In the genomic region with DNA sequence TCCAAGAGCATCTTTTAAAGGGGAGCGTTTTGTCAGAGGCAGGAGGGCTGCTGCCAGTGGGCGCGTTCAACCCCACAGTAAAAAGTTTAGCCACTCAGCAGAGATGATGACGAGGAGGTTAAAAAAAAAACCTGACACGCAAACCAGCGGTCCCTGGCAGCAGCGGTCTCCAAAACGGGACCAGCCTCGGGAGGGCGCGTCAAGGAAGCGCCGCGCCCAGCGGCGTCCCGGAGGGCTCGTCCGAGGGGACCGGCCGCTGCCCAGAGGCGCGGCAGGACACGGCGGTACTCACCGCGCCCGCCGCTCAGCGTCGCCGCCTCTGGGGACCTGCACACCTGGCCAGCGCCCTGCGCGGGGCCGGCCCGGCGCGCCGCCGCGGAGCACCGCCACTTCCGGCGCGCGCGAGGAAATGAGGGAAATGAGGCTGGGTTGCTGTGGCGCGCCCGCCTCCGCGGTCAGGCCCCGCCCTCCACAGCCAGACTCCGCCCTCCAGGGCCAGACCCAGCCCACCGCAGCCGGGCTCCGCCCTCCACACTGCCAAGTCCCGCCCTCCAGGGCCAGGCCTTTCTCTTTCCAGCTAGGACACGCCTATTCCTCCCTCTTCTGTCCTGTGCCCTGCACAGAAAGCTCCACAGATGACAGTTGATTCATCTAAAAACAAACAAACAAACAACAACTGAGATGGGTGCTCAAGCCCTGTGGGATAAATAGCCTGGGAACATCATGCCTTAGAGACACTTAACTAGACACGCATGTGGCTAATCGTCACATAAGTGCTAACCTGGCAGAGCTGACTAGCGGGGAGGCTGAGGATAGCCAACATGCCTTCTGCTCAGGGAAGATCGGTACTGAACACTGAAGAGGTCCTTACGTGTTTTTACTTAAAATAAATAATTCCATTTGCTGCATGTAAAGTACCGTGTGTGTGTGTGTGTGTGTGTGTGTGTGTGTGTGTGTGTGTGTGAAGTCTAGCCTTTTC, we compare ENCODE assay signal across 8 mouse cellular contexts. TPM values are rescaled to one million over a fixed set of nuclear protein-coding genes. Genes with fewer than 3 reads are reported as not detected.
A peak's percentile ranks its signal among the peaks of the same experiment; 100 is the strongest.
DNase-seq lines count a peak whose midpoint lies in the region; ATAC-seq and TF ChIP-seq lines count a peak whose summit lies in the region.

Csgalnact2 (minus strand) TSS at position 410 of the 979 bp plus-strand sequence.

- peak within 1 kb of the TSS; percentile 85 for H3K27ac ChIP-seq in embryonic facial prominence, embryonic 13.5 days
- H3K27ac ChIP-seq in limb, embryonic 14.5 days (replicated peaks; ENCODE audit: low read depth, low read length), result peak within 1 kb of the TSS; percentile 80
- peak within 1 kb of the TSS; percentile 80 for H3K27ac ChIP-seq in midbrain, postnatal 0 days (ENCODE audit: low read depth, low read length)

- peak; percentile 97 for ATAC-seq in embryonic facial prominence, embryonic 13.5 days (ENCODE audit: insufficient number of reproducible peaks, insufficient read depth, low FRiP score, low TSS enrichment, low read depth)
- peak; percentile 99 for ATAC-seq in limb, embryonic 14.5 days (ENCODE audit: low FRiP score, low read depth)
- ATAC-seq in midbrain, postnatal 0 days (ENCODE audit: low FRiP score), result peak; percentile 98

- H3K9me3 ChIP-seq in embryonic facial prominence, embryonic 13.5 days, result no peaks in the 10 kb centered on the region
- no peaks in the 10 kb centered on the region for H3K9me3 ChIP-seq in limb, embryonic 14.5 days (ENCODE audit: control insufficient read depth, low read length)
- no peaks in the 10 kb centered on the region for H3K9me3 ChIP-seq in midbrain, postnatal 0 days (ENCODE audit: low read length)

- TF ChIP-seq POLR2A in limb, embryonic 14.5 days (IDR thresholded peaks at IDR 0.05; ENCODE audit: borderline replicate concordance, extremely low read depth, insufficient read depth, insufficient read length), result peak; percentile 77; the same call in 1 of the 2 replicates

- peak within 1 kb of the TSS; percentile 76 for H3K4me3 ChIP-seq in embryonic facial prominence, embryonic 13.5 days
- peak within 1 kb of the TSS; percentile 77 for H3K4me3 ChIP-seq in limb, embryonic 14.5 days (replicated peaks; ENCODE audit: low read length)
- peak within 1 kb of the TSS; percentile 88 for H3K4me3 ChIP-seq in midbrain, postnatal 0 days (ENCODE audit: low read depth, low read length)

- 5% methylated on average over 63 of the region's 66 CpGs for WGBS in embryonic facial prominence, embryonic 13.5 days
- whole genome bisulfite sequencing in limb, embryonic 14.5 days, result 7% methylated on average over 47 of the region's 66 CpGs
- WGBS in midbrain, postnatal 0 days, result 5% methylated on average over 49 of the region's 66 CpGs

- H3K4me2 ChIP-seq in embryonic facial prominence, embryonic 13.5 days, result peak within 1 kb of the TSS; percentile 77
- H3K4me2 ChIP-seq in limb, embryonic 14.5 days (replicated peaks; ENCODE audit: low read depth, low read length, severe bottlenecking), result peak within 1 kb of the TSS; percentile 70
- peak within 1 kb of the TSS; percentile 69 for H3K4me2 ChIP-seq in midbrain, postnatal 0 days (ENCODE audit: low read depth, low read length, poor library complexity, severe bottlenecking)

- TF ChIP-seq CTCF in midbrain, postnatal 0 days (IDR thresholded peaks at IDR 0.05), result 0 out of 2 replicates have a peak, but pooled peaks have one; percentile 22

- DNase-seq in 3134 (ENCODE audit: extremely low read depth, insufficient read length, low spot score), result peak; percentile 96
- peak; percentile 96 for DNase-seq in adrenal gland, postnatal 36 days
- DNase-seq in heart, adult 8-10 months (ENCODE audit: low spot score), result peak; percentile 95
- peak; percentile 96 for DNase-seq in kidney, adult 9 months
- DNase-seq in limb, embryonic 14.5 days (ENCODE audit: low spot score), result peak; percentile 89
- peak; percentile 88 for DNase-seq in midbrain, postnatal 0 days (ENCODE audit: low spot score)
- DNase-seq in spleen, postnatal 14 days (ENCODE audit: low spot score in 2 of 2), result peak; percentile 92 to 95

- no peaks in the 10 kb centered on the region for H3K27me3 ChIP-seq in embryonic facial prominence, embryonic 13.5 days
- no peaks in the 10 kb centered on the region for H3K27me3 ChIP-seq in limb, embryonic 14.5 days (ENCODE audit: control insufficient read depth, insufficient read depth, low read length)
- no peaks in the 10 kb centered on the region for H3K27me3 ChIP-seq in midbrain, postnatal 0 days (ENCODE audit: insufficient read depth, low read length)

- peak within 1 kb of the TSS; percentile 84 for H3K9ac ChIP-seq in embryonic facial prominence, embryonic 13.5 days
- H3K9ac ChIP-seq in limb, embryonic 14.5 days (ENCODE audit: low read depth, low read length, severe bottlenecking), result peak within 1 kb of the TSS; percentile 85
- peak within 1 kb of the TSS; percentile 69 for H3K9ac ChIP-seq in midbrain, postnatal 0 days (replicated peaks; ENCODE audit: low read length, poor library complexity, severe bottlenecking)

- peaks cover 2% of the 10 kb centered on the region; the same call in 1 of the 2 replicates for H3K4me1 ChIP-seq in embryonic facial prominence, embryonic 13.5 days
- no peaks in the 10 kb centered on the region for H3K4me1 ChIP-seq in limb, embryonic 14.5 days (ENCODE audit: control insufficient read depth, insufficient read depth, low read length)
- H3K4me1 ChIP-seq in midbrain, postnatal 0 days (ENCODE audit: insufficient read depth, low read length), result no peaks in the 10 kb centered on the region

- H3K36me3 ChIP-seq in embryonic facial prominence, embryonic 13.5 days, result no peaks in the 10 kb centered on the region
- no peaks in the 10 kb centered on the region for H3K36me3 ChIP-seq in limb, embryonic 14.5 days (ENCODE audit: control insufficient read depth, insufficient read depth, low read length)
- H3K36me3 ChIP-seq in midbrain, postnatal 0 days (ENCODE audit: insufficient read depth, low read length), result no peaks in the 10 kb centered on the region

RNA-seq across cellular contexts. Expression of gene Csgalnact2, which starts in this region (rescaled TPM):
- 10 to 100 TPM; 18.2 to 23.2 TPM for total RNA-seq in adrenal gland, postnatal 36 days (2021)
- 14.7 and 16.1 TPM in 2 replicates for polyA plus RNA-seq in embryonic facial prominence, embryonic 13.5 days (2015; fragmentation: Nextera tagmentation; extraction: Ambion mirVana)
- total RNA-seq in heart, adult 8-10 months (2022), result 10 to 100 TPM; 18.7 to 20.1 (median 19.6) TPM
- 10.4 and 11.6 TPM in 2 replicates for polyA plus RNA-seq in limb, embryonic 14.5 days (2012; rRNA removed)
- 20.3 and 20.8 TPM in 2 replicates for polyA plus RNA-seq in limb, embryonic 14.5 days (2014; fragmentation: Nextera tagmentation; extraction: Ambion mirVana)
- 13.0 and 15.8 TPM in 2 replicates for total RNA-seq in midbrain, postnatal 0 days (2014; rRNA removed)
- 10.8 and 11.0 TPM in 2 replicates for polyA plus RNA-seq in midbrain, postnatal 0 days (2015; fragmentation: Nextera tagmentation; extraction: Ambion mirVana)

Comparison
In these comparisons a context has a peak if more than half of its experiments do, and no peak if none do; other contexts are left out.
1. Peak in every context shown above with its lines: DNase-seq, ATAC-seq, H3K4me3 ChIP-seq and H3K27ac ChIP-seq.